Mouse (Mus musculus): ENCODE data around the gene Tfdp2. TPM values are rescaled to one million over a fixed set of nuclear protein-coding genes. Genes with fewer than 3 reads are reported as not detected.

Tfdp2 gene
- polyA plus RNA-seq, 1 experiment from 2014 or later = 47.2 TPM

GRCm38 (mm10) chr9:96170600-96170999 lies 25.5 kb upstream of the Tfdp2 start:
- H3K9me3 ChIP-seq (replicated peaks; ENCODE audit: control insufficient read depth, low read length) = no peaks in the 10 kb centered on the region
- H3K4me2 ChIP-seq = no peak overlapping the region
- ATAC-seq (replicated peaks; ENCODE audit: insufficient number of reproducible peaks, low FRiP score, low TSS enrichment) = no peak
- WGBS (ENCODE audit: insufficient replicate concordance) = 82% methylated on average over 3 of the region's 3 CpGs
- H3K4me1 ChIP-seq (ENCODE audit: control insufficient read depth, insufficient read depth, low read length) = no peaks in the 10 kb centered on the region
- H3K27ac ChIP-seq (ENCODE audit: low read depth, low read length) = no peak overlapping the region
- no peak overlapping the region for H3K4me3 ChIP-seq (ENCODE audit: low read depth, low read length)
- no peaks in the 10 kb centered on the region for H3K27me3 ChIP-seq (ENCODE audit: control insufficient read depth, insufficient read depth, low read length)
- no peak overlapping the region for H3K9ac ChIP-seq (ENCODE audit: low read depth, low read length)
- H3K36me3 ChIP-seq (ENCODE audit: control insufficient read depth, insufficient read depth, low read length) = no peaks in the 10 kb centered on the region

DNA sequence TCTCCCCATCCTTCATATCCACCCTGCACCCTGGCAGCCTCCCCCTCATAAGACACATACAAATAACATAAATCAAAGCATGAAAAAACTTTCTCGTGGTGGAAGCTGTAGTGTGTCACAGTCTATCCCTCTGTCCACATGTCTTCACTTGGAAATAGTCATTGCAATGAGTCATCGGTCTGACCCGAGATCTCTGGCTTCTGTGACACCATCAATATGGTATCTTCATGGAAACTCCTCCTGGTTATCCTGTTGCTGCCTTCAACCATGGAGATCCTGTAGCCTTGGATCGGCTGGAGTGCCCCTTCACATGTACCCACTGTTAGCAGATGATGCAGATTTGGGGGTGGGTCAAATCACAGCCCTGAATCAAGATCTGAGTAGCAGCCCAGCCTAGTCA lies 11.2 kb upstream of the Tfdp2 start:
- 81% methylated on average over 4 of the region's 4 CpGs for WGBS (ENCODE audit: insufficient replicate concordance)

GRCm38 (mm10) chr9:96186701-96187100 lies 9.4 kb upstream of the Tfdp2 start:
- Histone ChIP-seq H3K27me3 (ENCODE audit: control insufficient read depth, insufficient read depth, low read length) (no peaks in the 10 kb centered on the region), H3K4me2 (no peak overlapping the region), H3K27ac (ENCODE audit: low read depth, low read length) (no peak overlapping the region), H3K9ac (ENCODE audit: low read depth, low read length) (no peak overlapping the region), H3K4me3 (ENCODE audit: low read depth, low read length) (no peak overlapping the region), H3K9me3 (replicated peaks; ENCODE audit: control insufficient read depth, low read length) (no peaks in the 10 kb centered on the region), H3K36me3 (ENCODE audit: control insufficient read depth, insufficient read depth, low read length) (no peaks in the 10 kb centered on the region), H3K4me1 (ENCODE audit: control insufficient read depth, insufficient read depth, low read length) (no peaks in the 10 kb centered on the region; the same call in 1 of the 2 replicates)
- 51% methylated on average over 7 of the region's 7 CpGs for WGBS (ENCODE audit: insufficient replicate concordance)
- ATAC-seq (replicated peaks; ENCODE audit: insufficient number of reproducible peaks, low FRiP score, low TSS enrichment) = no peak

More for the DNA sequence above, 11.2 kb upstream of the Tfdp2 start:
- no peaks in the 10 kb centered on the region for H3K27me3 ChIP-seq (ENCODE audit: control insufficient read depth, insufficient read depth, low read length)
- H3K27ac ChIP-seq (ENCODE audit: low read depth, low read length) = no peak overlapping the region
- no peaks in the 10 kb centered on the region; the same call in 1 of the 2 replicates for H3K4me1 ChIP-seq (ENCODE audit: control insufficient read depth, insufficient read depth, low read length)
- no peak for ATAC-seq (replicated peaks; ENCODE audit: insufficient number of reproducible peaks, low FRiP score, low TSS enrichment)
- H3K36me3 ChIP-seq (ENCODE audit: control insufficient read depth, insufficient read depth, low read length) = no peaks in the 10 kb centered on the region
- H3K4me2 ChIP-seq = no peak overlapping the region
- no peaks in the 10 kb centered on the region for H3K9me3 ChIP-seq (replicated peaks; ENCODE audit: control insufficient read depth, low read length)
- H3K9ac ChIP-seq (ENCODE audit: low read depth, low read length) = no peak overlapping the region
- no peak overlapping the region for H3K4me3 ChIP-seq (ENCODE audit: low read depth, low read length)

DNA sequence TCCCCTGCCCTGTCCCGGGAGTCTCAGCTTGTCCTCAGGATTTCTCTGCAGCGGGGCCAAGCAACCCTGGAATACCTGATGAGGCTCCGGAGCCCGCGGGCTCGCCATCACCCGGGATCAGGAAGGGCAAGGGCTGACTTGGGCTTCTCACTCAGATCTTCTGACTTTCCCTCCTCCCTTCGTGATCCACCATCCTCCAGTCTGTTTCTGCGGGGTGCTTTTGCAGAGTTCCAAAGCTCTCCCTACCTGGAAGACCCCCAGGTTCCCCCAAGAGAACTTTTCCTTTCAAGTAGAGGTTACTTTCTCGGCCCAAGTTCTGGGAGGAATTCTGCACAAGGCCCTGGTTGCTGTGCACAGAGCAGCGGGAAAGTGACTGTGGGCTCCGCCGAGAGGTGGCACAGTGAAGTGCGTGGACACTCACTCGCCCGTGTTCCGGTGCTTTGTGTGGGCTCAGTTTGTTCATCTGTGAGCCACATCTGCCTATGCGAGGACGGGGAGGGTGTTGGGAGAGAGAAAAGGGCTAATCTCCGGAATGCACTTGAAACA lies 634 bp downstream of the Tfdp2 start:
- no peak for ATAC-seq (replicated peaks; ENCODE audit: insufficient number of reproducible peaks, low FRiP score, low TSS enrichment)
- Histone ChIP-seq H3K9me3 (replicated peaks; ENCODE audit: control insufficient read depth, low read length) (no peaks in the 10 kb centered on the region), H3K4me2 (peak overlapping the region; percentile 91), H3K27me3 (ENCODE audit: control insufficient read depth, insufficient read depth, low read length) (no peaks in the 10 kb centered on the region), H3K9ac (ENCODE audit: low read depth, low read length) (peak overlapping the region; percentile 90), H3K36me3 (ENCODE audit: control insufficient read depth, insufficient read depth, low read length) (no peaks in the 10 kb centered on the region), H3K27ac (ENCODE audit: low read depth, low read length) (peak overlapping the region; percentile 89), H3K4me1 (ENCODE audit: control insufficient read depth, insufficient read depth, low read length) (peaks cover 9% of the 10 kb centered on the region), H3K4me3 (ENCODE audit: low read depth, low read length) (peak overlapping the region; percentile 86)
- 0% methylated on average over 20 of the region's 20 CpGs for WGBS (ENCODE audit: insufficient replicate concordance)

DNA sequence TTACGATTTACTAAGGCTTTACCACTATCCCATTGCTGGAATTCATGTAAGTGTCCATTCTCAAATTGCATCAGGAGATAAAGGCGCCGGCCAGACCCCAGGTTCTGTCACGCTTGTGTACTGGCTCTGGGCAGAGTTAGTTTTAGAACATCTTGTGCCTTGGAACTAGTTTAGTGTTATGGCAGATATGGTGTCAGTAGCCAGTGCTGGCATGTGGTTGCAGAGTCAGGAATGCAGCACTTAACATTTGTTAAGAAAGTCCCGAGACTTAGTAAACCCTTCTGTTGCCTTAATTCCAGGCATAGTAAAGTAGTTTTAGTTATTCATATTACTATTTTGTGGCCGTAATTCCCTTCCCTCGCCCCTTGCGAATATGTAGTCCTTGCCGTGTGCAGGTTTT lies 1.7 kb downstream of the Tfdp2 start:
- H3K4me2 ChIP-seq = peak overlapping the region; percentile 91
- no peak for ATAC-seq (replicated peaks; ENCODE audit: insufficient number of reproducible peaks, low FRiP score, low TSS enrichment)
- H3K36me3 ChIP-seq (ENCODE audit: control insufficient read depth, insufficient read depth, low read length) = peaks cover 3% of the 10 kb centered on the region; the same call in 1 of the 2 replicates
- 62% methylated on average over 9 of the region's 9 CpGs for WGBS (ENCODE audit: insufficient replicate concordance)
- H3K4me1 ChIP-seq (ENCODE audit: control insufficient read depth, insufficient read depth, low read length) = peaks cover 9% of the 10 kb centered on the region
- no peak overlapping the region for H3K27ac ChIP-seq (ENCODE audit: low read depth, low read length)
- no peak overlapping the region for H3K9ac ChIP-seq (ENCODE audit: low read depth, low read length)
- no peaks in the 10 kb centered on the region for H3K9me3 ChIP-seq (replicated peaks; ENCODE audit: control insufficient read depth, low read length)
- no peaks in the 10 kb centered on the region for H3K27me3 ChIP-seq (ENCODE audit: control insufficient read depth, insufficient read depth, low read length)
- no peak overlapping the region for H3K4me3 ChIP-seq (ENCODE audit: low read depth, low read length)

DNA sequence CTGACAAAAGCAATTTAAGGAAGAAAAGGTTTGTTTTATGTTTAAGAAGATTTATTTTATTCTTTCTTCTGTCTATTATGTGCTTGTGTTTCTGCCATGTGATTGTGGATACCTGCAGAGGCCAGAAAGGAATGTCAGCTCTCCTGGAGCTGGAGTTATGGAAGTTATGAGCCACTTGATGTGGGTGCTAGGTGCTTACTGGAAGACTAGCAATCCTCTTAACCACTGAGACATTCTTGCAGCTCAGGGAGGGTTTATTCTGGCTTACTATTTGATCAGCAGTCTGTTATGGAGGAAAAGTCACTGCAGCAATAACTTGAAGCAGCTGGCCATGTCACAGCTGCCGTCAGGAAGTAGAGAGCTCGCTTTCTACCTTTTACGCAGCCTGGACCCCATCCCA lies 7.6 kb downstream of the Tfdp2 start:
- ATAC-seq (replicated peaks; ENCODE audit: insufficient number of reproducible peaks, low FRiP score, low TSS enrichment) = no peak
- Histone ChIP-seq H3K9ac (ENCODE audit: low read depth, low read length) (no peak overlapping the region), H3K4me2 (no peak overlapping the region), H3K4me3 (ENCODE audit: low read depth, low read length) (no peak overlapping the region), H3K27ac (ENCODE audit: low read depth, low read length) (no peak overlapping the region), H3K4me1 (ENCODE audit: control insufficient read depth, insufficient read depth, low read length) (no peaks in the 10 kb centered on the region), H3K9me3 (replicated peaks; ENCODE audit: control insufficient read depth, low read length) (no peaks in the 10 kb centered on the region), H3K36me3 (ENCODE audit: control insufficient read depth, insufficient read depth, low read length) (peaks cover 3% of the 10 kb centered on the region), H3K27me3 (ENCODE audit: control insufficient read depth, insufficient read depth, low read length) (no peaks in the 10 kb centered on the region)
- 91% methylated on average over 3 of the region's 3 CpGs for WGBS (ENCODE audit: insufficient replicate concordance)

GRCm38 (mm10) chr9:96207428-96207827 lies 11.4 kb downstream of the Tfdp2 start:
- no peak for ATAC-seq (replicated peaks; ENCODE audit: insufficient number of reproducible peaks, low FRiP score, low TSS enrichment)
- Histone ChIP-seq H3K27ac (ENCODE audit: low read depth, low read length) (no peak overlapping the region), H3K4me1 (ENCODE audit: control insufficient read depth, insufficient read depth, low read length) (no peaks in the 10 kb centered on the region), H3K9ac (ENCODE audit: low read depth, low read length) (no peak overlapping the region), H3K27me3 (ENCODE audit: control insufficient read depth, insufficient read depth, low read length) (no peaks in the 10 kb centered on the region), H3K4me2 (no peak overlapping the region), H3K9me3 (replicated peaks; ENCODE audit: control insufficient read depth, low read length) (no peaks in the 10 kb centered on the region), H3K36me3 (ENCODE audit: control insufficient read depth, insufficient read depth, low read length) (peaks cover 2% of the 10 kb centered on the region), H3K4me3 (ENCODE audit: low read depth, low read length) (no peak overlapping the region)
- 91% methylated on average over 3 of the region's 3 CpGs for WGBS (ENCODE audit: insufficient replicate concordance)

DNA sequence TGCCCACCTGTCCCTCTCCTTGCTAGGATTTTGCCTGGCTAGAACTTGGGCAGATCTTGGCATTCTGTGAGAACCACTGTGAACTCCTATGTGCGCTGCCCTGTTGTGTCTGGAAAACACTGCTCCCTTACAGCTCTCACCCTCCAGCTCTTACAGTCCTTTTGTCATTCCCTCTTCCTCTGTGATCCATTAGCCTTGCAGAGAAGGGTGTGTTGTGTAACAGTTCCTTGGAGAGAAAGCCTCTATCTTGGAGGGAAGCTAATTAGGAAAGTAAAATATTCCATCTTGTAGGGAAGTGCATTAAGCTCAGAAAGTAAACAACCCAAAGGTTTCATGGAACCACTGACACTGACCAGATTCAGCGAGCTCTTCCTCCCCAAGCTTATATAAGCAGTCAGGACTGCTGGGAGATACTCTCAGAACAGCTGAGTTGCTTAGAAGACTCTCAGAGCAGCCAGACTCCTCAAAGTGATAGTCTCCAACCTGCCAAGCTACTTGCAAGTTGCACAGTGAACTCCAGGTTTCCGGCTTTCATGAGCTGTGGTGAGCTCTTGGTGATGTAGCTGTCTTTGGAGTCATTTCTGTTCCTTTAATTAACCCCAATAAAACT lies 17.1 kb downstream of the Tfdp2 start:
- Histone ChIP-seq H3K27ac (ENCODE audit: low read depth, low read length) (no peak overlapping the region), H3K36me3 (ENCODE audit: control insufficient read depth, insufficient read depth, low read length) (no peaks in the 10 kb centered on the region), H3K9ac (ENCODE audit: low read depth, low read length) (no peak overlapping the region), H3K4me2 (no peak overlapping the region), H3K9me3 (replicated peaks; ENCODE audit: control insufficient read depth, low read length) (no peaks in the 10 kb centered on the region), H3K4me3 (ENCODE audit: low read depth, low read length) (no peak overlapping the region), H3K4me1 (ENCODE audit: control insufficient read depth, insufficient read depth, low read length) (no peaks in the 10 kb centered on the region), H3K27me3 (ENCODE audit: control insufficient read depth, insufficient read depth, low read length) (no peaks in the 10 kb centered on the region)
- ATAC-seq (replicated peaks; ENCODE audit: insufficient number of reproducible peaks, low FRiP score, low TSS enrichment) = no peak
- WGBS (ENCODE audit: insufficient replicate concordance) = 77% methylated on average over 3 of the region's 3 CpGs

DNA sequence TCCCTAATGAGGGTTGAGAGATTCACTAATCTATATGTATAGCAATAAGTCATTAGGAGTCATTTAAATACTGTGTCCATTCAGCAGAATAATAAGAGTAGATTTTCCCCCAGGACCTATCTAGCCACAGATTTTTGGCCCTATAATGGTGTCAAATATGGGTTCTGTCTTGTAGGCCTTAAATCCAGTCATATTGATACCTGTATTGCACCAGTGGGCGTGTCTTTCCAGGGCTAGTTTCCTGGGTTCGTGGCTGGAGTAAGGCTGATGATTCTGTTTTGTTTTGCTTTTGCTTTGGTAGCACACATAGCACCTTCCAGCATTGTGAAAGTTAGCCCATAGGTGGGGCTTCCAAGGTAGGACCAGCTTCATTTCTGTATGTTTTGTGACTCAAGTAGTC lies 18.1 kb downstream of the Tfdp2 start:
- WGBS (ENCODE audit: insufficient replicate concordance) = 84% methylated on average over 2 of the region's 2 CpGs
- Histone ChIP-seq H3K9me3 (replicated peaks; ENCODE audit: control insufficient read depth, low read length) (no peaks in the 10 kb centered on the region), H3K4me2 (no peak overlapping the region), H3K4me3 (ENCODE audit: low read depth, low read length) (no peak overlapping the region), H3K36me3 (ENCODE audit: control insufficient read depth, insufficient read depth, low read length) (no peaks in the 10 kb centered on the region), H3K27me3 (ENCODE audit: control insufficient read depth, insufficient read depth, low read length) (no peaks in the 10 kb centered on the region), H3K4me1 (ENCODE audit: control insufficient read depth, insufficient read depth, low read length) (no peaks in the 10 kb centered on the region), H3K27ac (ENCODE audit: low read depth, low read length) (no peak overlapping the region), H3K9ac (ENCODE audit: low read depth, low read length) (no peak overlapping the region)
- ATAC-seq (replicated peaks; ENCODE audit: insufficient number of reproducible peaks, low FRiP score, low TSS enrichment) = no peak

Data from heart, embryonic 11.5 days (tissue).